Mouse (Mus musculus) neural tube, embryonic 15.5 days (tissue): Measurements from ENCODE around the gene Hps4. TPM values are rescaled to one million over a fixed set of nuclear protein-coding genes. Genes with fewer than 3 reads are reported as not detected.
A peak's percentile ranks its signal among the peaks of the same experiment; 100 is the strongest.
"Not testable (repeated sequence)": the region's sequence is repeated elsewhere in the genome, so short reads cannot be mapped to it uniquely, and the experiment has no call there.

Experiments
- ATAC-seq: fragments of 200-750 bp; cut with Nextera tagmentation; 2 replicates; pipeline ENCODE4 v1.8.0; 2017; ENCODE audit warnings: mild to moderate bottlenecking, moderate TSS enrichment, moderate library complexity; ENCODE audit not compliant: low FRiP score
- H3K27ac ChIP-seq: fragments of 300-500 bp; sonication (generic); replicated peaks from 2 replicates; pipeline ENCODE4 v1.5.1; 2015; ENCODE audit warnings: mild to moderate bottlenecking, inconsistent platforms
- H3K27me3 ChIP-seq: fragments of 300-500 bp; sonication (generic); replicated peaks from 2 replicates; pipeline ENCODE4 v1.6.1; 2015; ENCODE audit warnings: inconsistent platforms
- H3K36me3 ChIP-seq: fragments of 300-500 bp; sonication (generic); 2 replicates; pipeline ENCODE4 v1.6.1; 2015; ENCODE audit warnings: inconsistent platforms
- H3K4me1 ChIP-seq: fragments of 300-500 bp; sonication (generic); 2 replicates; pipeline ENCODE4 v1.6.1; 2015; ENCODE audit warnings: inconsistent platforms
- H3K4me2 ChIP-seq: fragments of 300-500 bp; sonication (generic); 2 replicates; pipeline ENCODE4 v1.6.1; 2015; ENCODE audit warnings: inconsistent platforms, mild to moderate bottlenecking, moderate library complexity
- H3K4me3 ChIP-seq: fragments of 300-500 bp; sonication (generic); replicated peaks from 2 replicates; pipeline ENCODE4 v1.5.1; 2015; ENCODE audit warnings: mild to moderate bottlenecking, inconsistent platforms
- H3K9ac ChIP-seq: fragments of 300-500 bp; sonication (generic); replicated peaks from 2 replicates; pipeline ENCODE4 v1.6.1; 2015; ENCODE audit warnings: mild to moderate bottlenecking, inconsistent platforms
- H3K9me3 ChIP-seq: fragments of 300-500 bp; sonication (generic); replicated peaks from 2 replicates; pipeline ENCODE4 v1.6.1; 2016; ENCODE audit warnings: inconsistent platforms
- WGBS: fragments of 180-500 bp; shearing (Covaris S2); methylation state at CpG from one replicate; pipeline ENCODE4 v1.1.7; 2015; ENCODE audit warnings: mixed read lengths; 5-methylcytosine and 5-hydroxymethylcytosine counted together
- polyA plus RNA-seq: library from polyadenylated mRNA; unstranded; fragments of >200 nt; fragmentation: Nextera tagmentation; extraction: Ambion mirVana; gene quantifications from 2 replicates; pipeline ENCODE4 v1.2.1, GENCODE M21; 2015

The Hps4 gene
- polyA plus RNA-seq, 1 experiment from 2014 or later, result 37.4 TPM

DNA sequence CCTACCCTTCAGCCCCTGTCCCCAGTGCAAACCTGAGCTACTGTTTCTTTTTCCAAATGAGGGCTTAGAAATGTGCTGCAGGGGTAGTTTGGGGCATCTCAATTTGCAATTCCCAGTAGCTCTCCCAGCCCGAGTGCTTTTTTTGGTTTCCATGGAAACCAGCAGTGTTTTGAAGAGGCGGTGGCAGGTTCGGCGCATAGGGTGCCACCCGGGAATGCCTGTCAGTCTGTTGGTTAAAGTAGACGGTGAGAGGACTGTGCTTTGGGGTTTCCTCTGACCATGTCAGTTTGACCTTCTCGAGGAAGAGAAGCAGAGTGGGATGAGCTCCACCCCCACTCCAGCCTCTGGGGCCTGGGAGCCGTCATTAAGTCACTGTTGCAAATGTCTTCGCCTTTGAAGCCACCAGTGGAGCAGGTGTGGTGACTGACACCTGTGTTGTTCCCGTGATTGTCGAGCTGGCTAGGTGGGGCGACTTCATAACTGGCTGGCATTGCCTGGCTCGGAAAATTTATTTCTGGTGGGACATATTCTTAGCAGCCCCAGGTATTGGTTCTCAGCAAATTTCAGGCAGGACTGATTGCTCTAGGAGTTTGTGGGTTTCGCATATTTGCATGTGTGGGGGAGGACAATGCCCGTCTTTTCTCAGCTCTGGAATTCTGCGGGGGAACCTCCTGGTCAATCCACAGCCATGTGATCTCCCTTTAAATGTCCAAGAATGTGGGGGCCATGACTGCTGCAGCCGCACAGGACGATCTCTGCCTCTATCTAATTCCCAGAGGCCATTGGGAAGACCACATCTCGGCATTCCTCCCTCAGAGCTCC lies 68.8 kb downstream of the Hps4 start:
- 13% methylated on average over 19 of the region's 19 CpGs for WGBS

GRCm38 (mm10) chr5:112412781-112413180 lies 69.9 kb downstream of the Hps4 start:
- H3K4me2 ChIP-seq, H3K36me3 ChIP-seq, H3K4me3 ChIP-seq, H3K27me3 ChIP-seq, ATAC-seq, H3K27ac ChIP-seq, H3K9me3 ChIP-seq, H3K9ac ChIP-seq: not testable (repeated sequence)
- 83% methylated on average over 4 of the region's 4 CpGs for WGBS
- peaks cover 31% of the 10 kb centered on the region for H3K4me1 ChIP-seq

More for the DNA sequence above, 68.8 kb downstream of the Hps4 start:
- H3K36me3 ChIP-seq, result no peaks in the 10 kb centered on the region
- H3K4me1 ChIP-seq, result peaks cover 27% of the 10 kb centered on the region
- H3K27me3 ChIP-seq, result no peaks in the 10 kb centered on the region
- no peaks in the 10 kb centered on the region for H3K9me3 ChIP-seq
- no peak overlapping the region for H3K9ac ChIP-seq
- peak overlapping the region; percentile 43 for H3K4me2 ChIP-seq
- H3K4me3 ChIP-seq, result 0 out of 2 replicates have a peak overlapping the region, but pooled peaks have one; percentile 6
- peak overlapping the region; percentile 68 for H3K27ac ChIP-seq
- peak; percentile 64 for ATAC-seq

- 38% methylated on average over 5 of the region's 5 CpGs for WGBS
- Histone ChIP-seq H3K27me3 (no peaks in the 10 kb centered on the region; the same call in 1 of the 2 replicates), H3K9ac (no peak overlapping the region), H3K4me2 (no peak overlapping the region), H3K4me3 (no peak overlapping the region), H3K36me3 (peaks cover 15% of the 10 kb centered on the region), H3K9me3 (no peaks in the 10 kb centered on the region), H3K27ac (no peak overlapping the region), H3K4me1 (peaks cover 16% of the 10 kb centered on the region)
- ATAC-seq, result no peak
These were observed 73.8 kb downstream of the Hps4 start for GRCm38 (mm10) chr5:112416673-112417072.

DNA sequence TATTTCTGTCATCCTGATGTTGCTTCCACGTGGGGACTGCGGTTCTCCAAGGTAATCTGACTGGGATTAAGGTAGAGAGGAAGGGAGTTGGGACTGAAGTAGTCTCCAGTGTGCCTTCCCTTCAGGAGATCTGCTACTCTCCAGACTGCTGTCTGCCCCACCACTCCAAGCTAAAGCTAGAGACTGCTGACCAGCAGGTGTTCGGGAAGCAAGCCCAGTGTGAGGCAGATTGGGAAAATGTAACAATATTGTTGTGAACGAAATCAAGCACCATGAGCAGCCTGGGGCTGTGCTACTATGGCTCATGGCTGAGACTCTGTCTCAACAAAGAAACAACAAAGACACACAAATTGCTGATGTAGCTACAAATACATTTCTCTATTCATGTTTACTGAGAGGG lies 75.1 kb downstream of the Hps4 start:
- H3K36me3 ChIP-seq, result peaks cover 25% of the 10 kb centered on the region
- no peak overlapping the region for H3K4me2 ChIP-seq
- WGBS, result 56% methylated on average over 4 of the region's 4 CpGs
- H3K27me3 ChIP-seq, result no peaks in the 10 kb centered on the region; the same call in 1 of the 2 replicates
- no peak for ATAC-seq
- H3K4me3 ChIP-seq, result no peak overlapping the region
- H3K9me3 ChIP-seq, result no peaks in the 10 kb centered on the region
- no peak overlapping the region for H3K27ac ChIP-seq
- peaks cover 9% of the 10 kb centered on the region; the same call in 1 of the 2 replicates for H3K4me1 ChIP-seq
- H3K9ac ChIP-seq, result no peak overlapping the region

DNA sequence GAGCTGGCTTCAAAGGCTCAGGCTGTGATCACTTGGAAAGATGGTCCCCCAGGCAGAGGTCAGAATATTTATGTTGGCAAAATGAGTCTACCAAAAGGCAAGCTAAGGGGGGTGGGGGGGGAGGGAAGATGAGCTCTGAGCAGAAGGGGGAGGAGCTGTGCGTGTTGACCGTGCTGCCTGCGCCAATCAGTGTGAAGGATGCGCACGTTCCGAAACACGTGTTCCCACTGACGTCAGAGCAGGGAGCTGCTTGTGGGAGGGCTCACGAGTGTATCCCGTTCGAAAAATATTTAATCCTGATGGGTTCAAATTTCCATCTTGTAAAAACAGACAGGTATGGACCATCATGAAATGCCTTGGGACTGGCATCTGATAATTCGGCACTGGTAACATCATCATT lies 76.7 kb downstream of the Hps4 start:
- H3K9me3 ChIP-seq, result no peaks in the 10 kb centered on the region
- H3K27me3 ChIP-seq, result peaks cover 2% of the 10 kb centered on the region; the same call in 1 of the 2 replicates
- H3K27ac ChIP-seq, result no peak overlapping the region
- no peak overlapping the region for H3K9ac ChIP-seq
- no peak overlapping the region for H3K4me3 ChIP-seq
- H3K4me1 ChIP-seq, result peaks cover 9% of the 10 kb centered on the region; the same call in 1 of the 2 replicates
- peaks cover 34% of the 10 kb centered on the region for H3K36me3 ChIP-seq
- 0 out of 2 replicates have a peak, but pooled peaks have one; percentile 67 for ATAC-seq
- WGBS, result 35% methylated on average over 12 of the region's 12 CpGs
- H3K4me2 ChIP-seq, result peak overlapping the region; percentile 20; the same call in 1 of the 2 replicates

- Histone ChIP-seq H3K4me2 (no peak overlapping the region), H3K9ac (no peak overlapping the region), H3K27me3 (peaks cover 11% of the 10 kb centered on the region; the same call in 1 of the 2 replicates), H3K4me3 (no peak overlapping the region), H3K36me3 (peaks cover 19% of the 10 kb centered on the region), H3K27ac (no peak overlapping the region), H3K4me1 (peaks cover 3% of the 10 kb centered on the region), H3K9me3 (no peaks in the 10 kb centered on the region)
- no peak for ATAC-seq
- WGBS, result 87% methylated on average over 7 of the region's 7 CpGs
These were observed 83.8 kb downstream of the Hps4 start for GRCm38 (mm10) chr5:112426635-112427034.

DNA sequence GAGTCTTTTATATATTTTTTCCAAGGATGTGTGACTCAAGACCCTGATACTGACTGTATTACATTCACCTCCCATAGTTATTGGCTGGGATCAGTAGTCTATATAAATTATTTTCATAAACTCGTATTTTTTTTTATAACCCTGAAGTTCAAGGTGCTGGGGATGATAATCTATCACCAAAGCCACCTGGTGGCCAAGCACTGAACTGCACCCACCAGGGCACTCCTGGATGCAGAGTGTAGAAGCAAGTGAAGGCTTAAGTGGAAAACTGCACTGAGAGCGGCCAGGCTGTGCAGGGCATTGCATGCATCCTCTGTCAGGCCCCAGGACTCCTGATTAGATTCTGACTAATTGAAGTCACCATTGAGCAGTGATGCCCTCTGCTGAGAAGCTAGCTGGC lies 84.4 kb downstream of the Hps4 start:
- no peak overlapping the region for H3K4me2 ChIP-seq
- no peak for ATAC-seq
- WGBS, result 41% methylated on average over 2 of the region's 2 CpGs

More for the DNA sequence above, 84.4 kb downstream of the Hps4 start:
- Histone ChIP-seq H3K36me3 (peaks cover 13% of the 10 kb centered on the region; the same call in 1 of the 2 replicates), H3K27me3 (peaks cover 14% of the 10 kb centered on the region), H3K4me3 (no peak overlapping the region), H3K27ac (no peak overlapping the region), H3K9ac (no peak overlapping the region), H3K4me1 (peaks cover 3% of the 10 kb centered on the region), H3K9me3 (no peaks in the 10 kb centered on the region)

Other genes with a start within 250 kb of the Hps4 start
- 1.7 and 2.5 TPM in 2 replicates for gene Cryba4, start 90.6 kb upstream of the Hps4 start, polyA plus RNA-seq
- 5.8 and 6.2 TPM in 2 replicates for gene Crybb1, start 87.3 kb upstream of the Hps4 start, polyA plus RNA-seq
- 31.4 and 40.2 TPM in 2 replicates for gene Tpst2, start 66.4 kb upstream of the Hps4 start, polyA plus RNA-seq
- 29.7 and 31.0 TPM in 2 replicates for gene Tfip11, start 16.7 kb upstream of the Hps4 start, polyA plus RNA-seq
- gene Srrd, start within 50 bp of the Hps4 start, polyA plus RNA-seq, result 57.5 and 61.9 TPM in 2 replicates
- gene Gm6583, start 12.9 kb downstream of the Hps4 start, polyA plus RNA-seq, result 0.13 and 0.22 TPM in 2 replicates
- 58.3 and 89.1 TPM in 2 replicates for gene Asphd2, start 51.8 kb downstream of the Hps4 start, polyA plus RNA-seq
- gene Gm6588, start 106.3 kb downstream of the Hps4 start, polyA plus RNA-seq, result 0.57 and 0.79 TPM in 2 replicates
- gene Sez6l, start 234.1 kb downstream of the Hps4 start, polyA plus RNA-seq, result 26.7 and 32.5 TPM in 2 replicates